Mouse (Mus musculus): ENCODE measurements around the gene Mastl. TPM values are rescaled to one million over a fixed set of nuclear protein-coding genes. Genes with fewer than 3 reads are reported as not detected.

Mastl gene
- polyA plus RNA-seq, 2 experiments, result 5.5 to 7.7 TPM

GRCm38 (mm10) chr2:23084540-23084939, 71.3 kb downstream of the Mastl start:
- 93% methylated on average over 8 of the region's 8 CpGs for WGBS
- no peak overlapping the region for H3K4me2 ChIP-seq (replicated peaks; ENCODE audit: low read depth, low read length, severe bottlenecking)
- no peak for DNase-seq (ENCODE audit: low spot score)
- peaks cover 57% of the 10 kb centered on the region for H3K36me3 ChIP-seq (ENCODE audit: control insufficient read depth, insufficient read depth, low read length)
- no peak for ATAC-seq (ENCODE audit: low FRiP score, low read depth)
- TF ChIP-seq POLR2A (IDR thresholded peaks at IDR 0.05; ENCODE audit: borderline replicate concordance, extremely low read depth, insufficient read depth, insufficient read length), result no peak
- H3K27me3 ChIP-seq (ENCODE audit: control insufficient read depth, insufficient read depth, low read length), result no peaks in the 10 kb centered on the region
- no peak overlapping the region for H3K9ac ChIP-seq (ENCODE audit: low read depth, low read length, severe bottlenecking)
- no peak overlapping the region for H3K27ac ChIP-seq (replicated peaks; ENCODE audit: low read depth, low read length)
- no peaks in the 10 kb centered on the region for H3K4me1 ChIP-seq (ENCODE audit: control insufficient read depth, insufficient read depth, low read length)
- H3K4me3 ChIP-seq (replicated peaks; ENCODE audit: low read length), result no peak overlapping the region
- H3K9me3 ChIP-seq (ENCODE audit: control insufficient read depth, low read length), result no peaks in the 10 kb centered on the region

GRCm38 (mm10) chr2:23078588-23078987, 77.2 kb downstream of the Mastl start:
- Histone ChIP-seq H3K4me2 (replicated peaks; ENCODE audit: low read depth, low read length, severe bottlenecking) (no peak overlapping the region), H3K4me1 (ENCODE audit: control insufficient read depth, insufficient read depth, low read length) (no peaks in the 10 kb centered on the region), H3K4me3 (replicated peaks; ENCODE audit: low read length) (no peak overlapping the region), H3K36me3 (ENCODE audit: control insufficient read depth, insufficient read depth, low read length) (peaks cover 61% of the 10 kb centered on the region), H3K27me3 (ENCODE audit: control insufficient read depth, insufficient read depth, low read length) (no peaks in the 10 kb centered on the region), H3K27ac (replicated peaks; ENCODE audit: low read depth, low read length) (no peak overlapping the region), H3K9ac (ENCODE audit: low read depth, low read length, severe bottlenecking) (no peak overlapping the region), H3K9me3 (ENCODE audit: control insufficient read depth, low read length) (no peaks in the 10 kb centered on the region)
- no peak for TF ChIP-seq POLR2A (IDR thresholded peaks at IDR 0.05; ENCODE audit: borderline replicate concordance, extremely low read depth, insufficient read depth, insufficient read length)
- DNase-seq (ENCODE audit: low spot score) (no peak), ATAC-seq (ENCODE audit: low FRiP score, low read depth) (no peak)
- 94% methylated on average over 2 of the region's 2 CpGs for WGBS

GRCm38 (mm10) chr2:23077693-23078092, 78.1 kb downstream of the Mastl start:
- Histone ChIP-seq H3K4me3 (replicated peaks; ENCODE audit: low read length) (no peak overlapping the region), H3K36me3 (ENCODE audit: control insufficient read depth, insufficient read depth, low read length) (peaks cover 56% of the 10 kb centered on the region), H3K9ac (ENCODE audit: low read depth, low read length, severe bottlenecking) (no peak overlapping the region), H3K4me1 (ENCODE audit: control insufficient read depth, insufficient read depth, low read length) (no peaks in the 10 kb centered on the region), H3K27me3 (ENCODE audit: control insufficient read depth, insufficient read depth, low read length) (no peaks in the 10 kb centered on the region), H3K4me2 (replicated peaks; ENCODE audit: low read depth, low read length, severe bottlenecking) (no peak overlapping the region), H3K9me3 (ENCODE audit: control insufficient read depth, low read length) (no peaks in the 10 kb centered on the region), H3K27ac (replicated peaks; ENCODE audit: low read depth, low read length) (no peak overlapping the region)
- ATAC-seq (ENCODE audit: low FRiP score, low read depth) (no peak), DNase-seq (ENCODE audit: low spot score) (no peak)
- WGBS, result 91% methylated on average over 5 of the region's 5 CpGs
- TF ChIP-seq POLR2A (IDR thresholded peaks at IDR 0.05; ENCODE audit: borderline replicate concordance, extremely low read depth, insufficient read depth, insufficient read length), result no peak

- no peak overlapping the region for H3K9ac ChIP-seq (ENCODE audit: low read depth, low read length, severe bottlenecking)
- no peak for DNase-seq (ENCODE audit: low spot score)
- no peak for TF ChIP-seq POLR2A (IDR thresholded peaks at IDR 0.05; ENCODE audit: borderline replicate concordance, extremely low read depth, insufficient read depth, insufficient read length)
- H3K4me3 ChIP-seq (replicated peaks; ENCODE audit: low read length), result no peak overlapping the region
- no peak overlapping the region for H3K27ac ChIP-seq (replicated peaks; ENCODE audit: low read depth, low read length)
- no peak overlapping the region for H3K4me2 ChIP-seq (replicated peaks; ENCODE audit: low read depth, low read length, severe bottlenecking)
- H3K27me3 ChIP-seq (ENCODE audit: control insufficient read depth, insufficient read depth, low read length), result no peaks in the 10 kb centered on the region
- no peaks in the 10 kb centered on the region for H3K4me1 ChIP-seq (ENCODE audit: control insufficient read depth, insufficient read depth, low read length)
- peaks cover 50% of the 10 kb centered on the region for H3K36me3 ChIP-seq (ENCODE audit: control insufficient read depth, insufficient read depth, low read length)
- no peaks in the 10 kb centered on the region for H3K9me3 ChIP-seq (ENCODE audit: control insufficient read depth, low read length)
- no peak for ATAC-seq (ENCODE audit: low FRiP score, low read depth)
These were observed 79.0 kb downstream of the Mastl start for GRCm38 (mm10) chr2:23076783-23077182.

GRCm38 (mm10) chr2:23075846-23076245, 80.0 kb downstream of the Mastl start:
- peaks cover 44% of the 10 kb centered on the region for H3K36me3 ChIP-seq (ENCODE audit: control insufficient read depth, insufficient read depth, low read length)
- no peak for ATAC-seq (ENCODE audit: low FRiP score, low read depth)
- no peaks in the 10 kb centered on the region for H3K4me1 ChIP-seq (ENCODE audit: control insufficient read depth, insufficient read depth, low read length)

GRCm38 (mm10) chr2:23071406-23071805, 84.4 kb downstream of the Mastl start:
- no peaks in the 10 kb centered on the region for H3K9me3 ChIP-seq (ENCODE audit: control insufficient read depth, low read length)
- no peak for TF ChIP-seq POLR2A (IDR thresholded peaks at IDR 0.05; ENCODE audit: borderline replicate concordance, extremely low read depth, insufficient read depth, insufficient read length)
- H3K27me3 ChIP-seq (ENCODE audit: control insufficient read depth, insufficient read depth, low read length), result no peaks in the 10 kb centered on the region
- DNase-seq (ENCODE audit: low spot score) (no peak), ATAC-seq (ENCODE audit: low FRiP score, low read depth) (no peak)
- peaks cover 11% of the 10 kb centered on the region for H3K36me3 ChIP-seq (ENCODE audit: control insufficient read depth, insufficient read depth, low read length)
- no peak overlapping the region for H3K9ac ChIP-seq (ENCODE audit: low read depth, low read length, severe bottlenecking)
- no peak overlapping the region for H3K4me2 ChIP-seq (replicated peaks; ENCODE audit: low read depth, low read length, severe bottlenecking)
- H3K4me3 ChIP-seq (replicated peaks; ENCODE audit: low read length), result no peak overlapping the region
- 63% methylated on average over 1 of the region's 1 CpGs for WGBS
- no peaks in the 10 kb centered on the region for H3K4me1 ChIP-seq (ENCODE audit: control insufficient read depth, insufficient read depth, low read length)
- H3K27ac ChIP-seq (replicated peaks; ENCODE audit: low read depth, low read length), result no peak overlapping the region

More at GRCm38 (mm10) chr2:23075846-23076245, 80.0 kb downstream of the Mastl start:
- no peak for DNase-seq (ENCODE audit: low spot score)
- no peak overlapping the region for H3K9ac ChIP-seq (ENCODE audit: low read depth, low read length, severe bottlenecking)
- no peaks in the 10 kb centered on the region for H3K9me3 ChIP-seq (ENCODE audit: control insufficient read depth, low read length)
- no peak for TF ChIP-seq POLR2A (IDR thresholded peaks at IDR 0.05; ENCODE audit: borderline replicate concordance, extremely low read depth, insufficient read depth, insufficient read length)
- no peaks in the 10 kb centered on the region for H3K27me3 ChIP-seq (ENCODE audit: control insufficient read depth, insufficient read depth, low read length)
- H3K4me3 ChIP-seq (replicated peaks; ENCODE audit: low read length), result no peak overlapping the region
- H3K27ac ChIP-seq (replicated peaks; ENCODE audit: low read depth, low read length), result no peak overlapping the region
- no peak overlapping the region for H3K4me2 ChIP-seq (replicated peaks; ENCODE audit: low read depth, low read length, severe bottlenecking)

Data from limb, embryonic 14.5 days (tissue).